Mouse (Mus musculus): ENCODE data around the gene Gucy2c. TPM values are rescaled to one million over a fixed set of nuclear protein-coding genes. Genes with fewer than 3 reads are reported as not detected.

The Gucy2c gene
- 0.04 TPM in 2 replicates for polyA plus RNA-seq (2015; fragmentation: Nextera tagmentation; extraction: Ambion mirVana)

DNA sequence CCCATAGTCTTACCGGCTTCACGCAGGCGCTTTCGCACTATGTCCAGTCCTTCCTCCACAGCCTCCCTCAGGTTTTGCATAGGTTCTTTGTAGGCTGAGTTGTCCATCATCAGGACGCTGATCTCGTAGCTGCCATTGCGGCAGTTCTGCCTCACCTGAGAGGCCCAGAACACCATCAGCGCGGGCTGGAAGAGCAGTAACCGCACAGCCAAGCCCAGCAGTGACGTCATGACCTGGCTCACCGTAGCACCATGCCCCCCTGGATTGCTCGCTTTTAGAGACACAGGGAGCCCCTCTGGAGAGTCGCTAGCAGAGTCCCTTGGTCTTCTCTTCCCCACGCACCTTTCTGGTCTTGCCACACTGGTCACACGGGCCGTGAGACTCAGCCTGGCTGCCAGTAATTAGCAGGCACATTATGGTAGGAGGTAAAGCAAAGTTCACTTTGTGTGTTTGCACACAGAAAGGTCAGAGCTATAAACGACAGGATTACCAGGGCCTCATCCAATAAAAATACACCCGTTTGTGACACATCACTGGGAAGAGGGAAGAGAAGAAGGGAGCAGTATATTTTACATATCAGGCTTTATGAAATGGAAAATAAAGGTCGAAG is at the start of gene Gucy2c:
Gene Gucy2c (minus strand): TSS at position 389 of the 610 bp plus-strand sequence.
- Histone ChIP-seq H3K9ac (no peak within 1 kb of the TSS), H3K9me3 (no peaks in the 10 kb centered on the region), H3K4me3 (no peak within 1 kb of the TSS), H3K27ac (replicated peaks) (no peak within 1 kb of the TSS), H3K4me2 (no peak within 1 kb of the TSS), H3K4me1 (no peaks in the 10 kb centered on the region), H3K27me3 (replicated peaks) (no peaks in the 10 kb centered on the region), H3K36me3 (no peaks in the 10 kb centered on the region)
- no peak for ATAC-seq (ENCODE audit: extremely low read depth, insufficient number of reproducible peaks, low FRiP score, low TSS enrichment)
- 72% methylated on average over 20 of the region's 20 CpGs for WGBS

DNA sequence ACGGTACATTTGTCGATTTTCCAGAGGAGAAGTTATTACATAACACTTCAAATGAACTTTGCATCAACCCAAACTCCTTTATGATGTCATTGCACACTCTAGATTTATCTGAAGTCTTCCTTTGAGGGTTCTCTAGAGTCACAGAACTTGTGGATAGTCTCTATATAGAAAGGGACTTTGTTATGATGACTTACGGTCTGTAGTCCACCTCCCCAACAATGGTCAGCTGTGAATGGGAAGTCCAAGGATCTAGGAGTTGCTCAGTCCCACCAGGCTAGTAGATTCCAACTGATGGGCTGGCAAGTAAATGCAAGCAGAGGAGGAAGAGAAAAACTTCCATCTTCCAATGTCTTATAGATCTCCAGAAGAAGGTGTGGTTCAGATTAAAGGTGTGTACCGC is 47.1 kb upstream of the Gucy2c start:
- H3K9me3 ChIP-seq: no peaks in the 10 kb centered on the region
- no peak for ATAC-seq (ENCODE audit: extremely low read depth, insufficient number of reproducible peaks, low FRiP score, low TSS enrichment)
- WGBS: 33% methylated on average over 4 of the region's 4 CpGs
- peak overlapping the region; percentile 66 for H3K4me2 ChIP-seq
- peaks cover 21% of the 10 kb centered on the region for H3K36me3 ChIP-seq
- H3K4me3 ChIP-seq: peak overlapping the region; percentile 100
- H3K9ac ChIP-seq: peak overlapping the region; percentile 72
- peaks cover 5% of the 10 kb centered on the region; the same call in 1 of the 2 replicates for H3K27me3 ChIP-seq (replicated peaks)
- H3K27ac ChIP-seq (replicated peaks): peak overlapping the region; percentile 74
- H3K4me1 ChIP-seq: peaks cover 18% of the 10 kb centered on the region

DNA sequence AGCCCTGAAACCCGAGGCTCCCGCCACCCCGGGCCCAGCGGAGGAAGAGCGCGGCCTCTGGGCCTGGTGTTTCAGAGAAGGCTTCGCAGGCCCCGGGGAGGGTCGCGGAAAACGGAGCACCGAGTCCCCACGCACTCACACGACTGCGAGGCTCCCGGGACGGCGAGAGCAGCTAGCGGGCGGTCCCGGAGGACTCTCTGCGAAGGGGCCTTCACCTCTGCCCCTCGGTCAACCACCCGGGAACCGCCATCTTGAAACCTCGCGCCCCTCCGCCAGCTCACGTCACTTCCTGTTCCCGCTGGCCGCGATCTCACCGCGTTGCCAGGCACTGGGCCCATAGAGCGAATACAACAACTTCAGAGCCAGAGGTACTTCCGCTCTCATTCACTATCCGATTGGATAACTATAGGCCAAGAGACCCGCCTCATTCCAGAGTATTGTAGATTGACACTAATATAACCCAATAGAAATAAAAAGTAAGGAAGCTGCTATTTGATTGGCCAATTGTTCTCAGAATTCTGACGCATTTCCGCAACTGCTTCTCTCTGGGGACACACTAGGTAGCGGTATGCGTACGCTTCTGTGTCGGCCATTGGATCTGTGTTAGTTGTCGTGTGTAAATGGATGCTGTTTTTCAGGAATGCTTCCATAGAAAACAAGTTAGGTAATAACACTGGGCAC is 46.5 kb upstream of the Gucy2c start, which contains the start of gene Wbp11:
Gene Wbp11 (minus strand): TSS at position 353 of the 681 bp plus-strand sequence.
- Histone ChIP-seq H3K4me3 (peak within 1 kb of the TSS; percentile 100), H3K9me3 (no peaks in the 10 kb centered on the region), H3K9ac (peak within 1 kb of the TSS; percentile 99), H3K4me2 (peak within 1 kb of the TSS; percentile 91), H3K27me3 (replicated peaks) (peaks cover 5% of the 10 kb centered on the region; the same call in 1 of the 2 replicates), H3K27ac (replicated peaks) (peak within 1 kb of the TSS; percentile 88), H3K36me3 (peaks cover 24% of the 10 kb centered on the region), H3K4me1 (peaks cover 18% of the 10 kb centered on the region)
- WGBS: under 1% methylated on average over 45 of the region's 45 CpGs
- ATAC-seq (ENCODE audit: extremely low read depth, insufficient number of reproducible peaks, low FRiP score, low TSS enrichment): peak; percentile 100

DNA sequence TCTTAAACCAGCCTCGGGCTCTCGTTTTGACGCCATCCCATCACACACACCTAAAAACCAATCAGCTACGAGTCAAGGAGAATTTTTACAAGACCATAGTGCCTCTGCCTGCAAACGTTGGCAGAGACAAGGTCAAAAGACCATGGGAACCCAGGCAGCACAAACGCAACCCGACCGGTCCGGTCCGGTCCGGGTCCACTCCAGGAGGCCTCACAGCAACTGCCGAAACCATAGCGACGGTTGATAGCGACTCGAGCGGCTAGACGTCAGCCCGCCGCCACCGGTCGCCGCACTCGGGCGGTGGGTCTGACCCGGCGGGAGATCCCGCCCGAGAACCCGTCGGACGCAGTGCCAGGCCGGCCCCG is 45.9 kb upstream of the Gucy2c start, which contains the start of gene BC049715:
Gene BC049715 (plus strand): TSS at position 111 of the 365 bp plus-strand sequence.
- peak within 1 kb of the TSS; percentile 88 for H3K27ac ChIP-seq (replicated peaks)
- peaks cover 18% of the 10 kb centered on the region for H3K4me1 ChIP-seq
- H3K9me3 ChIP-seq: no peaks in the 10 kb centered on the region
- H3K4me3 ChIP-seq: peak within 1 kb of the TSS; percentile 100
- peak; percentile 45; the same call in 1 of the 2 replicates for ATAC-seq (ENCODE audit: extremely low read depth, insufficient number of reproducible peaks, low FRiP score, low TSS enrichment)
- peaks cover 5% of the 10 kb centered on the region; the same call in 1 of the 2 replicates for H3K27me3 ChIP-seq (replicated peaks)
- peaks cover 29% of the 10 kb centered on the region for H3K36me3 ChIP-seq
- peak within 1 kb of the TSS; percentile 99 for H3K9ac ChIP-seq
- WGBS: under 1% methylated on average over 34 of the region's 34 CpGs
- peak within 1 kb of the TSS; percentile 91 for H3K4me2 ChIP-seq

DNA sequence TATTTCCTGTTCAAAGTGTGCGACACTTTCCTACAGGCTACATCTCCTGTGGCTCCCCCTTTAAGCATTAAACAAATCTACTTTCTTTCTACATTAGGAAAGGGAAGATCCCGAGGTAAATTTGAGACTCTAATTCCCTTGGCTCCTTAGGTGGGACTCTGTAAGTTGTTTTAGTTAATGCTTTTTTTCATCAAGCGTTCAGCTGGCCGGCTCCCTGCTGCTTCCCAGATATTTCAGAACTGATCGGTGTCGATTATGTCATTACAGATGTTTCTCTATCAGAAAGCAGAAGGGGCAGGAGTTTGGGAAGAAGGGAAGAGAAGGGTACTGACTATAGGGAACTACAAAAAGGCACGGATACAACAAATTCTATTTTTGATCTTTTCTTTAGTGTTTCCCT is 45.6 kb upstream of the Gucy2c start:
- Histone ChIP-seq H3K27ac (replicated peaks) (peak overlapping the region; percentile 88; the same call in 1 of the 2 replicates), H3K27me3 (replicated peaks) (peaks cover 5% of the 10 kb centered on the region; the same call in 1 of the 2 replicates), H3K4me2 (peak overlapping the region; percentile 91), H3K9ac (peak overlapping the region; percentile 99), H3K4me3 (peak overlapping the region; percentile 100), H3K36me3 (peaks cover 33% of the 10 kb centered on the region), H3K9me3 (no peaks in the 10 kb centered on the region), H3K4me1 (peaks cover 18% of the 10 kb centered on the region)
- no peak for ATAC-seq (ENCODE audit: extremely low read depth, insufficient number of reproducible peaks, low FRiP score, low TSS enrichment)
- 9% methylated on average over 7 of the region's 7 CpGs for WGBS

DNA sequence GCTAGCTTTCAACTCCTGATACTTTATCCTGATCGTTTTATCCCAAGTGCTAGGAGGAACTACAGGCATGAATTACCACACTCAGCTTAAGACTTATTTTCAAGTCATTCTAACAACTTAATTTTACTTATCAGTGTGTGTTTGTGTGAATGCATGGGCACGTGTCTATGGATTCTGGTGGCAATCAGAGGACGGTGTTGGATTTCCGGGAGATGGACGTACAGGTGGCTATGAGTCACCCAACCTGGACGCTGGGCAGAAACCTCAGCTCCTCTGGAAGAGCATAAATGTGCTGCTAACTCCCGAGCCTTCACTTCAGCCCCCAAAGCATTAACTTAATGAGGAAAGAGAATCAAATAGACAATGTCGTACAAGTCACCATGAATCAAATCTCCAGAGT is 43.4 kb upstream of the Gucy2c start:
- 92% methylated on average over 8 of the region's 8 CpGs for WGBS
- ATAC-seq (ENCODE audit: extremely low read depth, insufficient number of reproducible peaks, low FRiP score, low TSS enrichment): no peak

DNA sequence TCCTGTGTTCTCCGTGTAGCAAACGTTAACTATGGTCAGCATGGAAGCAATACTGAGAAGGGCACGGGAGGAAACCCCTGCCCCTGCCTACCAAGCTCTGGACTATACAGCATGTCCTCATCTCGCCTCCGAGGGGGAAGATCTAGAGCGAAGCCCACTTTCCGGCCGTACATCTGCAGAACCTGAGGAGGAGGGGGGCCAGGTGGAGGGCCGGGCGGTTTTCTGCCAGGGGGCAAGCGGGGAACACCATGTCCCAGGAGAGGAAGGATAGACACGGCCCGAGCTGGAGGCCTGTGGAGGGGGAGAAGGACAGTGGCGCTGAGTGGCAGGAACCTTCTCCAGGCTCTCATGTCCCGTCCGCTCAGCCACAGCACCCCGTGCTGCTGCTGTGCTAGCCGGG is 39.5 kb upstream of the Gucy2c start:
- ATAC-seq (ENCODE audit: extremely low read depth, insufficient number of reproducible peaks, low FRiP score, low TSS enrichment): no peak
- H3K9ac ChIP-seq: no peak overlapping the region

More for the DNA sequence above, 43.4 kb upstream of the Gucy2c start:
- Histone ChIP-seq H3K27ac (replicated peaks) (no peak overlapping the region), H3K4me3 (no peak overlapping the region), H3K27me3 (replicated peaks) (no peaks in the 10 kb centered on the region), H3K36me3 (peaks cover 54% of the 10 kb centered on the region), H3K9ac (no peak overlapping the region), H3K9me3 (no peaks in the 10 kb centered on the region), H3K4me2 (no peak overlapping the region), H3K4me1 (peaks cover 29% of the 10 kb centered on the region)

DNA sequence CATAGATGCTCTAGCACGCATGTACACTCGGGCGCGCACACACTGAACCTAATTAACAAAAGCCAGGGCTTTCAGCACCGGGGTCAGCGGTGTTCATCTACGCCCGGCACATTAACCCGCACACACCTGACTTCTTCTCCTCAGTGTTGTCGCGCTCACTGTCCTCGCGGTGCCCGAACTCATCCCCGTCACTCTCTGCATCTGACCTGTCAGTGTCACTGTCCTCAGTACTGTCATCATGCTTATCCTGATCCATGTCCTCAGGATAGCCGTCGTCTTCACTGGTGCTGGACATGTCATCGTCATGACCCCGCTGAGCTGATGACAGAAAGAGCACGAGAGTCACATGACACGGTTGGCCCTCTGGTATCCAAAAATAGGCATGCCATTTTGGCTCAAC is 38.8 kb upstream of the Gucy2c start:
- no peak overlapping the region for H3K9ac ChIP-seq
- H3K27me3 ChIP-seq (replicated peaks): no peaks in the 10 kb centered on the region
- H3K4me3 ChIP-seq: no peak overlapping the region
- no peak for ATAC-seq (ENCODE audit: extremely low read depth, insufficient number of reproducible peaks, low FRiP score, low TSS enrichment)
- WGBS: 71% methylated on average over 21 of the region's 21 CpGs
- no peaks in the 10 kb centered on the region for H3K9me3 ChIP-seq
- peaks cover 12% of the 10 kb centered on the region for H3K4me1 ChIP-seq
- H3K36me3 ChIP-seq: peaks cover 95% of the 10 kb centered on the region
- no peak overlapping the region for H3K27ac ChIP-seq (replicated peaks)
- H3K4me2 ChIP-seq: no peak overlapping the region

More for the DNA sequence above, 39.5 kb upstream of the Gucy2c start:
- Histone ChIP-seq H3K9me3 (no peaks in the 10 kb centered on the region), H3K27me3 (replicated peaks) (no peaks in the 10 kb centered on the region), H3K4me2 (no peak overlapping the region), H3K4me3 (no peak overlapping the region), H3K4me1 (peaks cover 15% of the 10 kb centered on the region), H3K36me3 (peaks cover 93% of the 10 kb centered on the region), H3K27ac (replicated peaks) (no peak overlapping the region)
- 87% methylated on average over 18 of the region's 18 CpGs for WGBS

DNA sequence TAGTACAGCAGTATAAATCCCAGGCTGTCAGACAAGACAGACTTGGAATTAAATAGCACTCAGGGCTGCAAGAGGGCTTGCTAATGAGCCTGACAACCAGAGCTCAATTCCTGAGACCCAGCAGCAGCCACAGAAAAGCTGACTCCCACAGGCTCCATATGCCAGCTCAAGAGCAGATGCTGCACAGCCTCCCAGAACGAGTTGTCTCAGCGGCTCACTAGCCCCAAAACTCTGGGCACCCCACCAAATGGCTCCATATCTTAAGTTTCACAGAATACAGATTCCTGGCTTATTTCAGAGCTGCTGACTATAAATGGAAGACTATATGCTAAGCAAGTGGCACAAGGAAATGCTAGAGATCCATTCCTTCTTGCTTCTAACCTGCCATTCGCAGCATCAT is 36.0 kb upstream of the Gucy2c start:
- H3K4me2 ChIP-seq: no peak overlapping the region
- H3K4me1 ChIP-seq: peaks cover 12% of the 10 kb centered on the region
- no peak overlapping the region for H3K4me3 ChIP-seq
- no peaks in the 10 kb centered on the region for H3K9me3 ChIP-seq
- H3K27ac ChIP-seq (replicated peaks): no peak overlapping the region
- no peaks in the 10 kb centered on the region for H3K27me3 ChIP-seq (replicated peaks)
- peaks cover 98% of the 10 kb centered on the region for H3K36me3 ChIP-seq
- 88% methylated on average over 3 of the region's 3 CpGs for WGBS
- no peak overlapping the region for H3K9ac ChIP-seq
- no peak for ATAC-seq (ENCODE audit: extremely low read depth, insufficient number of reproducible peaks, low FRiP score, low TSS enrichment)

DNA sequence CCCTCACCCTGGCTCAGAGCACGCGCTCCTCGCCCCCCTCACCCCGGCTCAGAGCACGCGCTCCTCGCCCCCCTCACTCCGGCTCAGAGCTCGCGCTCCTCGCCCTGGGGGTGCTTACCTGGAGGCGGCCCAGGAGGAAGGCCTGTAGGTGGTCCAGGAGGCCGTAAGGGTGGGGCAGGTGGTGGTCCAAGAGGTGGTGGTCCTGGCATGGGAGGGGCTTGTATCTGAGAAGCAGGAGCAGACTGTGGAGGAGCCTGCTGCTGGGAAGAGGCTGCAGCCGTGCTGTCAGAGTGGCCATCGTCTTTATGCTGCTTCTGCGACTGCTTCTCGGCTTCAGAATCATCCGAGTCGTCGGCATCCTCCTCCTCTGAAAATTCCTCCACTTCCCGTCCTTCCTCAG is 35.3 kb upstream of the Gucy2c start:
- Histone ChIP-seq H3K36me3 (peaks cover 98% of the 10 kb centered on the region), H3K4me2 (no peak overlapping the region), H3K9ac (no peak overlapping the region), H3K4me1 (peaks cover 12% of the 10 kb centered on the region), H3K4me3 (no peak overlapping the region), H3K27me3 (replicated peaks) (no peaks in the 10 kb centered on the region), H3K9me3 (no peaks in the 10 kb centered on the region), H3K27ac (replicated peaks) (no peak overlapping the region)
- ATAC-seq (ENCODE audit: extremely low read depth, insufficient number of reproducible peaks, low FRiP score, low TSS enrichment): no peak
- WGBS: 92% methylated on average over 21 of the region's 21 CpGs

DNA sequence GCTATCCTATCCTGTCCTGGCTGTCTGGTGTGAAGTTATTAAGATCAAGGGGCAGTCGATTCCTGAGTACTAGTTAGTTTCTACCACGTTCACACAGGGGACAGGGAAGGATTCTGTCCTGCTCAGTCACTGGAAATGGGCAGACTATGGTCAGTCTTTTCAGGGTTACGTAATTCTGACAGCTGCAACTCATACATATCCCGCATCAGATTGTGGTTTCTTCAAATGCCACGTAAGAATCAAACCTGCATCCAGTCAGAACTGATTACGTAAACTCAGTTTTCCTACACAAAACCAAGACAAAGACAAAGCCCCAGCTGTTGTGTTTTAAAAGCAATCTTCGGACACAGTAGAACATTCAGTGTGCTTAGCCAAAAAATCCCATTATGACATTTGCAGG is 33.8 kb upstream of the Gucy2c start:
- H3K9ac ChIP-seq: no peak overlapping the region
- peaks cover 86% of the 10 kb centered on the region for H3K36me3 ChIP-seq
- 92% methylated on average over 7 of the region's 7 CpGs for WGBS
- H3K27ac ChIP-seq (replicated peaks): no peak overlapping the region
- H3K9me3 ChIP-seq: no peaks in the 10 kb centered on the region
- no peak overlapping the region for H3K4me2 ChIP-seq
- no peak overlapping the region for H3K4me3 ChIP-seq
- H3K27me3 ChIP-seq (replicated peaks): no peaks in the 10 kb centered on the region
- H3K4me1 ChIP-seq: 0 out of 2 replicates have a peak, but pooled peaks cover under 1% of the 10 kb centered on the region
- no peak for ATAC-seq (ENCODE audit: extremely low read depth, insufficient number of reproducible peaks, low FRiP score, low TSS enrichment)
